ENCODE assay signal across 20 mouse cellular contexts in genomic region chr4:22938302-22938701, GRCm38 (mm10).
DNase-seq lines count a peak whose midpoint lies in the region; ATAC-seq lines count a peak whose summit lies in the region.
"Had no signal": no experiment of that assay in that cellular context is flagged by ENCODE, and none has a peak within 500 bp of the region (broad histone marks: within the 10 kb centered on the region; RNA-seq: fewer than 3 reads in every experiment).

No protein-coding gene starts in this region.

- DNase-seq in frontal cortex, postnatal 14 days (ENCODE audit: low spot score in 2 of 2): no peak
- DNase-seq in Muller cell, postnatal 12 days (ENCODE audit: inconsistent ontology term): peak; percentile 69
- DNase-seq in adrenal gland, postnatal 14 days: peak; percentile 35
- no peak for DNase-seq in gastrocnemius, adult 18-20 months (ENCODE audit: low spot score)
- DNase-seq in thymus, postnatal 4 days: no peak
- DNase-seq: B cell, adult 2 months; cerebellum, adult 11 months; cerebellum, adult 9-11 months; cerebellum, postnatal 36 days; forebrain, postnatal 0 days; gastrocnemius, postnatal 10 days; heart, adult 18-20 months; heart, postnatal 10 days; heart, postnatal 4 days; kidney, adult 11 months; kidney, adult 9 months had no signal

- peak; percentile 99 for ATAC-seq in frontal cortex, adult (ENCODE audit: low TSS enrichment)
- ATAC-seq: CD4-positive, CD25-positive, alpha-beta regulatory T cell, adult 4 months; forebrain, embryonic 13.5 days; forebrain, postnatal 0 days; hindbrain, postnatal 0 days had no signal

Comparison
In these comparisons a context has a peak if more than half of its experiments do, and no peak if none do; other contexts are left out.
1. DNase-seq: peak in Muller cell, postnatal 12 days (single experiment) and adrenal gland, postnatal 14 days (single experiment); none in frontal cortex, postnatal 14 days (0 of 2), gastrocnemius, adult 18-20 months (single experiment) and thymus, postnatal 4 days (single experiment).